Mouse (Mus musculus) lung, embryonic 14.5 days (tissue): ENCODE data around the gene Slc4a3. TPM values are rescaled to one million over a fixed set of nuclear protein-coding genes. Genes with fewer than 3 reads are reported as not detected.

Source experiments
- ATAC-seq: fragments of 200-750 bp; cut with Nextera tagmentation; 2 replicates; pipeline ENCODE4 v1.8.0; 2017; ENCODE audit warnings: mild to moderate bottlenecking, moderate TSS enrichment, moderate library complexity; ENCODE audit not compliant: insufficient read depth
- DNase-seq: peaks from one replicate; pipeline ENCODE4 v3.0.0-alpha.2; 2015
- H3K27ac ChIP-seq: fragments of 300-500 bp; sonication (generic); 2 replicates; pipeline ENCODE4 v1.5.1; 2014; ENCODE audit warnings: low read depth, mild to moderate bottlenecking, moderate library complexity
- H3K27me3 ChIP-seq: fragments of 300-500 bp; sonication (generic); 2 replicates; pipeline ENCODE4 v1.6.1; 2014; ENCODE audit warnings: low read length, control low read depth; ENCODE audit not compliant: insufficient read depth
- H3K36me3 ChIP-seq: fragments of 300-500 bp; sonication (generic); 2 replicates; pipeline ENCODE4 v1.6.1; 2014; ENCODE audit warnings: control low read depth; ENCODE audit not compliant: insufficient read depth
- H3K4me1 ChIP-seq: fragments of 300-500 bp; sonication (generic); 2 replicates; pipeline ENCODE4 v1.6.1; 2014; ENCODE audit warnings: antibody characterized with exemption, control low read depth; ENCODE audit not compliant: insufficient read depth
- H3K4me2 ChIP-seq: fragments of 300-500 bp; sonication (generic); 2 replicates; pipeline ENCODE4 v1.6.1; 2014; ENCODE audit warnings: mild to moderate bottlenecking
- H3K4me3 ChIP-seq: fragments of 300-500 bp; sonication (generic); 2 replicates; pipeline ENCODE4 v1.5.1; 2014; ENCODE audit warnings: low read depth, low read length
- H3K9ac ChIP-seq: fragments of 300-500 bp; sonication (generic); 2 replicates; pipeline ENCODE4 v1.6.1; 2014
- H3K9me3 ChIP-seq: fragments of 300-500 bp; sonication (generic); 2 replicates; pipeline ENCODE4 v1.6.1; 2016; ENCODE audit warnings: low read depth, low read length, control low read depth
- CTCF ChIP-seq: IDR thresholded peaks from 2 replicates; pipeline ENCODE4 v1.5.1; 2016; ENCODE audit warnings: antibody characterized with exemption, low read depth
- WGBS: fragments of 180-500 bp; shearing (Covaris S2); extraction: QIAGEN DNeasy Blood & Tissue Kit; methylation state at CpG from one replicate; pipeline ENCODE4 v1.1.7; 2014; 5-methylcytosine and 5-hydroxymethylcytosine counted together
- polyA plus RNA-seq: library from polyadenylated mRNA; unstranded; fragments of >200 nt; fragmentation: Nextera tagmentation; extraction: Ambion mirVana; gene quantifications from 2 replicates; pipeline ENCODE4 v1.2.1, GENCODE M21; 2014

Slc4a3 gene
- 9.7 and 12.1 TPM in 2 replicates for polyA plus RNA-seq

DNA sequence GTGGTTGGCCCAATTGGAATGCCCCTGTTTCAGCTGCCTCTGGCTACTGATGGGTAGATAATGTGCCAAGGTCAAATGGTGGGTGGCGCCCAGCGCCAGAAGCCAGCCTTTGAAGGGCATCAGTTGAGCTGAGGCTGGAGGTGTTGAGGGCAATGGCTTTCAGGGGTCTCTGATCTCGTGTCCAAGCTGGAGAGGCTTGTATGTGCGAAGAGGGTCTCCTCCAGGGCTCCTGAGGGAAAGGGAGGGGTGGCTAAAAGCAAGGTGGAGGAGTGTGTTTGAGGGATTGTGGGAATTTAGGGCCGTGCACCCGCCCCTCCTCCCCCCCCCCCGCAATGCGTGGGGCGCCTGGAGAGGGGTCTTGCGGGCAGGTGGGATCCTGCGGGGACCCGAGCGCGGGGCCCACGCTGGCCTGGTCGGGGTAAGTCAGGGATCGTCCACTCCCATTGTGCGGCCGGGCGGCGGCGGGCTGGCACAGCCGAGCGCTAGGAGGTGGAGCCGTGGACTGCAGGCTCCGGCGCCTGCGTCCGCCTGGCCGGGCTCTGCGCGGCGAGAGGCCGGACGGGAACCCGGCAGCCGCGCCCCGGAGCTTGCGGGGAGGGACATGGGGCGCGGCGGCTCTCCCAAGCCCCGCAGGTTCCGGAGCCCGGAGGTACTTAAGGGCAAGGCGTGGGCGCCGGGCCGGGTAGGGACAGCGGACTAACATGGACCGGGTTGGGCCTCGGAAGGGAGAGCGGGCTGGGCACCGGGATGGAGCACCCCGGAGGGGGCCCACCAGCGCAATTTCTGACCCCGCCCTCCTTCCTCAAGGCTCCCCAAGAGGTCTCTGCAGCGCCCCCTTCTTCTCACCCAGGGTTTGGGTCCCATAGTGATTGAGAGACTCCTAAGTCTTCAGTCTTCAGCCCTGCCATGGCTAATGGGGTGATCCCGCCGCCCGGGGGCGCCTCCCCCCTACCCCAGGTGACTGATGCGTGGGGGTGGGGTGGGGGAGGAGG lies at the start of gene Slc4a3:
Gene Slc4a3 (plus strand): TSS at position 302 of the 992 bp plus-strand sequence.
- Histone ChIP-seq H3K36me3 (peaks cover 4% of the 10 kb centered on the region), H3K9ac (peak within 1 kb of the TSS; percentile 77), H3K27ac (peak within 1 kb of the TSS; percentile 63), H3K9me3 (no peaks in the 10 kb centered on the region), H3K27me3 (no peaks in the 10 kb centered on the region), H3K4me1 (peaks cover 6% of the 10 kb centered on the region; the same call in 1 of the 2 replicates), H3K4me2 (peak within 1 kb of the TSS; percentile 74), H3K4me3 (peak within 1 kb of the TSS; percentile 66)
- ATAC-seq (peak; percentile 90), DNase-seq (peak; percentile 83)
- peak; percentile 57 for TF ChIP-seq CTCF
- WGBS: 1% methylated on average over 47 of the region's 64 CpGs

DNA sequence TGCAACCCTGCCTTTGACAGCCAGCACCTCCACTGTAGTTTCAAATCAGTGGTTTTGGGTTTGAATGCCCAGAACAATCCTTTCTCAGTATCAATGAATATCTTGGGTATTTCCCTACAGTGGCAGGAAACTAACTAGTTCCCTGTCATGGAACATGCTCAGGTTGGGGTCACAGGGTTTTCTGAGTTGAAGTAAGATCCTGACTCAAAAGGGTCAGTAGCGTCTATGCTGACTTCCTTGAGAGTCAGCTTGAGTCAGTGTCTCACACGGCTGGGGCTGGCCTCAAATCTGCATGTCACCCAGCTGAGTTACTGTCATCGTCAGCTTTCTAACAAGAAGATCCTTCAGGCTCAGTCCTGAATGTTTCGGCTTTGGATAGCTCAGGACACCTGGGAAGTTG lies 47.2 kb upstream of the Slc4a3 start:
- no peak for DNase-seq
- Histone ChIP-seq H3K36me3 (peaks cover 89% of the 10 kb centered on the region), H3K4me3 (no peak overlapping the region), H3K9ac (no peak overlapping the region), H3K27ac (no peak overlapping the region), H3K4me2 (no peak overlapping the region), H3K9me3 (no peaks in the 10 kb centered on the region), H3K4me1 (0 out of 2 replicates have a peak, but pooled peaks cover 2% of the 10 kb centered on the region), H3K27me3 (no peaks in the 10 kb centered on the region)
- no peak for ATAC-seq
- no peak for TF ChIP-seq CTCF
- WGBS: 77% methylated on average over 4 of the region's 4 CpGs

DNA sequence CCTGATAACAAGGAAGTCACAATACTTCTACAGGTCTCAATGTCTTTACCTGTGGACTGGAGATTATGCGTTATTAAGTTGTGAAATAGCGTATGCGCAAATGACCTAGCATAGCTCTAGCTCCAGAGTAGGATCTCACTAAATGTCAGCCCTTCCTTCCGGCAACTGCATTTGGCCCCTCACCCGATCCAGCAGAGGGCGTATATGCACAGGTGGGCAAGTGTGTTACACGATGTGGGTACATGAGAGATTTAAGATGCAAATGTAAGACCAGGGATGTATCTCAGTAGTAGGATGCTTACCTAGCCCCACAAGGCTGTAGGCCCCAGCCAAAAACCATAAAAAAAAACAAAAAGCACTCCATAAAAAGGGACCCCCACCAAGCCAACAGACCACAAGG lies 46.6 kb upstream of the Slc4a3 start:
- no peak overlapping the region for H3K4me2 ChIP-seq
- ATAC-seq: no peak
- H3K4me1 ChIP-seq: peaks cover 8% of the 10 kb centered on the region; the same call in 1 of the 2 replicates
- no peak overlapping the region for H3K9ac ChIP-seq
- 78% methylated on average over 7 of the region's 7 CpGs for WGBS
- no peak for DNase-seq
- peaks cover 94% of the 10 kb centered on the region for H3K36me3 ChIP-seq
- H3K27ac ChIP-seq: no peak overlapping the region
- H3K27me3 ChIP-seq: no peaks in the 10 kb centered on the region
- peak; percentile 51 for TF ChIP-seq CTCF
- H3K9me3 ChIP-seq: no peaks in the 10 kb centered on the region
- H3K4me3 ChIP-seq: no peak overlapping the region

DNA sequence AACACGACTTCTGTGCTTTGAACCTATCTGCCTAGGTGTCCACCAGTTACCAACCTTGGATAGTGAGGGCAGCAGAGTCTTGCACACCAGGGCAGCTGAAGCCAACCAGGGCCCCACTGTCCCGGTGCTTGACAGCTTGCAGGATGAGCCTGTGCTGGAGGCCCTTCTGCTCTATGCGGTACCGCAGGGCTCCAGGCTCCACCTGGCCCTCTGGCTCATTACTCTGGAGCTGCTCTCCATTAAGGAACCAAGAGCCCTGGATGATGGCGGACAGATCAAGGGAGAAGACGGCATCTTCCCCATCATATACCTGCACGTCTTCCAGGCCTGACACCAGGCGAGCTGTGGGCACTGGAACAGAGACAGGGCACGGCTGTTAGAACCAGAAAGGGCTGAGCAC lies 44.2 kb upstream of the Slc4a3 start:
- ATAC-seq: no peak
- Histone ChIP-seq H3K9ac (no peak overlapping the region), H3K27ac (no peak overlapping the region), H3K27me3 (no peaks in the 10 kb centered on the region), H3K36me3 (peaks cover 77% of the 10 kb centered on the region), H3K4me1 (peaks cover 12% of the 10 kb centered on the region), H3K4me3 (no peak overlapping the region), H3K4me2 (no peak overlapping the region), H3K9me3 (no peaks in the 10 kb centered on the region)
- 92% methylated on average over 9 of the region's 9 CpGs for WGBS
- no peak for DNase-seq
- TF ChIP-seq CTCF: no peak

DNA sequence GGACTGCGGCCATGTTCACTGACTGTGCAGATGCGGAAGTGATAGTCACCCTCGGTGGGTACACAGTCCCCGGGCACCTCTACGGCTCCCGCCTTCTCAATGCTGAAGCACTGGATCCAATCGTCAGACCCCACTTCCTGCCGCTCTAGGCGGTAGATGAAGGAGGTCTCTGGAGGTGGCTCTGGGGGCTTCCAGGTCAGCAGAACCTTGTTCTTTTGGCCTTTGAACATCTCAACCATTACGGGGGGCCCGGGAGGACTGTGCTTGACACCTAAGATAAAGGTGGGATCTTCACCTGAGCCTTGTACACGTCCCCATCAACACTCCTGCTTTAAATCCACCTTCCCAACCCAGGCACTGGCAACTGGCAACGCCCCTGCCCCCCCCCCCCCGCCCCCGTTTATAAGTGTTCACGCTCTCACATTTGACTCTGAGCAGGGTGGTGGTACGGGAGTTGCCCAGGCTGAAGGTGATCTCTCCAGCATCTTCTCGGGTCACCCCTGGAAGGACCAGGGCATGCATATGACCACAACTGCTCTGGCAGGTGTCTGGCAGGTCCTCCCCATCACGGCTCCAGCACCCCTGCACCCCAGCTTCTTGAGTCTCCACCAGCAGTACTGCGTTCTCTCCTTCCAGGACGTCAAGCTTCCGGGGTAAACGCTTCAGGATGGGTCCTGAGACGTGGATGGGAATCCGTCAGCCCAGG lies 43.0 kb upstream of the Slc4a3 start:
- Histone ChIP-seq H3K9me3 (no peaks in the 10 kb centered on the region), H3K4me1 (peaks cover 16% of the 10 kb centered on the region), H3K4me2 (peak overlapping the region; percentile 95), H3K4me3 (no peak overlapping the region), H3K9ac (no peak overlapping the region), H3K27ac (no peak overlapping the region), H3K36me3 (peaks cover 65% of the 10 kb centered on the region), H3K27me3 (no peaks in the 10 kb centered on the region)
- DNase-seq: no peak
- WGBS: 85% methylated on average over 24 of the region's 25 CpGs
- ATAC-seq: no peak
- TF ChIP-seq CTCF: no peak

DNA sequence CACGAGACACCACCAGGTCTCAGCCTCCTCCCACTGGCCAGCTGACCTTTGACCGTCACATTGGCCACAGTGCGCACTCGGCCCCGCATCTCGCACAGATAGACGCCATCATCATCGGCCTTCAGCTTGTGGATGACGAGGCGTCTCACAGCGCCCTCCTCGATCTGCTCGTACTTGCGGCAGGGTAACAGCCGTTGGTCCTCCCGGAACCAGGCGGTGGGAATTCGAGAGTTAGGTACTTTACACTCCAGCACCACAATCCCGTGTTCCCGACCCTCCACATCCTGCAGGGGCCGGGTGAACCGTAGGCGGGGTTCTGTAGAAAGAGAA lies 42.5 kb upstream of the Slc4a3 start:
- ATAC-seq (no peak), DNase-seq (no peak)
- H3K9me3 ChIP-seq: no peaks in the 10 kb centered on the region
- no peaks in the 10 kb centered on the region for H3K27me3 ChIP-seq
- peaks cover 60% of the 10 kb centered on the region for H3K36me3 ChIP-seq
- H3K27ac ChIP-seq: no peak overlapping the region
- no peak for TF ChIP-seq CTCF
- 73% methylated on average over 23 of the region's 23 CpGs for WGBS
- H3K4me3 ChIP-seq: peak overlapping the region; percentile 91
- peak overlapping the region; percentile 9; the same call in 1 of the 2 replicates for H3K9ac ChIP-seq
- peaks cover 16% of the 10 kb centered on the region for H3K4me1 ChIP-seq
- peak overlapping the region; percentile 95 for H3K4me2 ChIP-seq
